Mouse (Mus musculus) c-Kit-positive CD71-positive TER-119-negative erythroid progenitor cells, embryonic 14.5 days (primary cell): ENCODE measurements at regions not wholly inside any gene's neighbourhood (a gene's known extent, or its start where the extent isn't known, plus 50 kb on each side); places are given as distances from the start of the nearest gene placed in this dataset.

Source experiments
- DNase-seq: peaks from one replicate; pipeline ENCODE4 v3.0.0-alpha.2; 2013; ENCODE audit warnings: low read depth

GRCm38 (mm10) chr9:41590164-41590563 is 428.7 kb upstream of the Ubash3b start:
- DNase-seq, result no peak

DNA sequence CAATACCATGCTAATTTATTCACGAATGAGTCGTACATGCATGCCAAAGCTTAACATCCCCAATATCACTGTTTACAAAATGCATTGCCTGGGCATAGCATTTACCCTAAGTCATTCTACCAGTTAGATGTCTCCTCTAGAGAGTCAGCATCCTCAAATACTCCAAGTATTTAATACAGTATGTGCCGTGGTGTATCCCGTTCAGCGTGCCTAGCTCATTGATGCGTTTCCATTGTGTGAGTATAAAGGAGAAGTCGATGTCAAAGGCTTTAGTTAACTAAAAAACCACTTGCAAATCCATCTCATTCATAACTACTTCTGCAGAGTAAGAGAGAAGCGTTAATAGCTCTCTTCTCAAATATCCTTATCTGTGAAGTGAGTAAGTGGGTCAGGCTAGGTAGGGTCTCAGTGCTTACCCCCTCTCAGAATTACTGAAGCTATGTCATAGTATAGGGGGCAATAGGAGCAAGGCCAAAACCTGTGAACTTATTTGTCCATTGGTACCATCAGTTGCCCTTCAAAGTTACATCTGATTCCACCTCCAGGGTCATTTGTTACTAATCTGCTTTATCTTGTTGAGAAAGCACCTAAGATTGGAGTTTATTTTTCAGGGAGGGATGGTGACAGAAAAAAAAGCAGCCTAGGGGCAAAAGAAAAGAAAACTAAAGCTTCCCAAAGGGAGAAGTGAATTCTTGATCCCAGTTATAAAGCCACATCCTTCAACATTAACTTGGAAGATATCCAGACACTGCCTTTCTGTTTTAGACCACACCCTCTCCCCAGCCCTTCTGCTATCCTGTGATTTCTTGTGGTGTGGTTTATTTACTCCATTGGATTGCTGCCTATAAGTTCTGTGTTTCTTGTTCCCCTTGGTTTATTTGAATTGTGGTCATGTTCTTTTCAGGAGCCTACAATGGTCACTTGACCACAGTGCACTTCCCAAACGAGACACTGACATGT is 427.2 kb upstream of the Ubash3b start:
- DNase-seq, result no peak

GRCm38 (mm10) chr9:41587762-41588161 is 426.3 kb upstream of the Ubash3b start:
- DNase-seq, result no peak

- no peak for DNase-seq
Measured at GRCm38 (mm10) chr9:41586966-41587570, 425.6 kb upstream of the Ubash3b start.

GRCm38 (mm10) chr9:41586291-41586690 is 424.8 kb upstream of the Ubash3b start:
- DNase-seq, result no peak

DNA sequence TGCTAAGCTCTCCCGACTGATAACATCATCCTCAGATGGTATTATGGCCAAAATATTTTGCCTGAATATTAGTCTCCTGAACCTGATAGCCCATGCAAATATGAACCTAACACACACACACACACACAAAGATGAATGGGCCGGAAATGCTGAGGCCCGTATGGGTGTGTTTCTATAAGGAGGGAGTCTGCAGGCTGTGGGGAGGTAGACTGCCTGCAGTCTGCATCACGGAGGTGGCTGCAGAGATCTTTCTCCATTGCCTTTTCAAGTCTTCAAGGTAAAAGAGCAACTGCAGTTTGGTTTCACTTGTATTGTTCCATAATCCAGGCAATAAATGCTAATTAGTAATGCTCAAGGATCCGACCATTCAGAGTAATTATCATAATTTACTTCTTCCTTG is 424.3 kb upstream of the Ubash3b start:
- no peak for DNase-seq

DNA sequence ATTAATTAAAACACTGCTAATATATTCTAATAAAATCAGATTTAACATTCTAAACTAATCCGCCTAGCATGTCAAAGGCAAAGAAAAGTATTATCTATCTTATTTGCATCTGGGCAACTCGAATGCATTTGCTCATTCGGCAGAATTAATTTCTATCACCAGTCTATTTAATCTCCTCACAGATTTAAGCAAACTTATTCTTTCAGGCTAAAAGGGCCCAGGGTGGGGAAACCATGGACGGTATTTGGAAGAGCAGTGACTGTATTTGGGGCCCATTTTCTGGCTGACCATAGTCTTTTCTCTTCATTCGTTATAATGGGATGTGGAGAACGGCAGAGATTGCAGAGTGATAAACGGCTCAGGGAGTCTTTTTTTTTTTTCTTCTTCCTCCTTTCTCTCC is 423.5 kb upstream of the Ubash3b start:
- DNase-seq, result no peak

- no peak for DNase-seq
Measured at GRCm38 (mm10) chr9:41583711-41584329, 422.3 kb upstream of the Ubash3b start.

GRCm38 (mm10) chr9:41583276-41583675 is 421.8 kb upstream of the Ubash3b start:
- DNase-seq, result no peak

DNA sequence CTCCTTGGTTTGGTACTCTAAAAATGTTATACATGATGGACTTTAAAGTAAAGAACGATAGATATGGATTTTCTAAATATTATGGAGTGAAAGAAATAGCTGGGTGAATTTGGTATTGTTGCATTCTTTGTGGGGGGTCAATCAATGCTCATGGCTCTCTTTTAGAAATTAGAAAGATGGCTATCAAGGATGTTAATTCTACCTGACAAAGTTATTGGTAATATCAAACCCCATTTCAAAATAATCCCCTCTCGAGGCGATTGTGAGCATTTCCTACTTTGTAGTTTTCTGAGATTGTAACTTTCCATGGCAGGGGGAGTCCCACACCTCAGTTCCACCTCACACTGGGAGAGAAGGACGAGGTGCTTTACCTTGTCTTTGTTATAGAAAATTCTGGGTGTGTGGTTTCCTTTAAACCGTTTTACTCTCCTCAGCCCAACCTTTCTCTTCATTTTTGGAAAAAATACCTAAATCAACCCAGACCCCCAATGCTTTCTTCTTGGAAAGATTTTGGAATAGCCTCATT is 421.3 kb upstream of the Ubash3b start:
- no peak for DNase-seq

- no peak for DNase-seq
Measured at GRCm38 (mm10) chr9:41582171-41582570, 420.7 kb upstream of the Ubash3b start.

DNA sequence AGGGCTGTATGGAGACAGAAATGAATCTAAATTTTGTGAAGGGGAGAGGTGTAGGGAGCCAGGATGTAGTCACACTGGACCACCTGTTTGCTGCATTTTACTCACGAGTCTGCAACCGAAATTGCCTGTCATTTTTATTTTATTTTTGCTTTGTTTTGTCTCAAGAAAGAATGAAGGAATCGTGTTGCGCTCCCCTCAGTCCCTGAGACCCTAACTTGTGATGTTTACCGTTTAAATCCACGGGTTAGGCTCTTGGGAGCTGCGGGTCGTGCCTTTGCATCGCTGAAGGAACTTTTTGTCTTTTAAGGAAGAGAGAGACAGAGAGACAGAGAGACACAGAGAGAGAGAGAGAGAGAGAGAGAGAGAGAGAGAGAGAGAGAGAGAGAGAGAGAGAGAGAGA is 420.2 kb upstream of the Ubash3b start:
- no peak for DNase-seq

- no peak for DNase-seq
Measured at GRCm38 (mm10) chr9:41581152-41581551, 419.7 kb upstream of the Ubash3b start.

DNA sequence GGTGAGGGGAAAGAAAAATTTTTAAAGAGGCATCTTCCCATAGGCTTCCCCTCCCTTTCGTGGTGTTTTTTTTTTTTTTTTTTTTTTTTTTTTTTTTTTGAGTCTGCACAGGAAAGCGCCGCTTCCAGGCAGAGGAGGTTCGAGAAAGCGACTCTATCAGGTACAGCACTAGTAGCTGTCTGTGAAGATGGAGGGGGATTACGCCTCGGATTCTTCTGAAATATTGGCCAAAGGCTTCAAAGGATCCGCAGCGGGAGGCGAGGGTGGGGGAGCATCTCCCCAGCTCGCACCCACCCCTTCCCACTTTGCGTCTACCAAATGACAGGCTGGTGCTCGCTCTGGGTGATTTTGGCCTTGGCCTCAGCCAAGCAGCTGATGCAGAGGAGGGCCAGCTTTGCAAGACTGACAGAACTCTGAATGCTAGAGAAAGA is 419.1 kb upstream of the Ubash3b start:
- DNase-seq, result no peak

DNA sequence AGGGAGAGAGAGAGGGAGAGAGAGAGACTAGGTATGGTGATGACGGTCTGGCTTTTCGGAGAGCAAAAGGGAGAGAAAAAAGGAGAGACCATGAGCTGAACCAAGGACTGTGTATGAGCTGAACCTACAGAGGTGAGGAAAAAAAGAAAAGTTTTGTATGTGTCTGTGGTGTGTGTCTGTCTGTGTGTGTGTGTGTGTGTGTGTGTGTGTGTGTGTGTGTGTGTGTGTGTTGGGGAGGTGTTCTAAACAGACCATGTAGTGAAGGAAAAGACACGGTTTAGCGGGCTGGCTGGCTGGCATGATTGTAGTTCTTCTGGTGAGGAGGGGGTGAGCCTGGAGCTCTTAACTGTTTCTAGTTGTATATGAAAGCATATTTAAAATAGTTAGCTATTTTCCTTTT is 418.6 kb upstream of the Ubash3b start:
- DNase-seq, result no peak

- no peak for DNase-seq
Measured at GRCm38 (mm10) chr9:41579107-41580014, 417.9 kb upstream of the Ubash3b start.

DNA sequence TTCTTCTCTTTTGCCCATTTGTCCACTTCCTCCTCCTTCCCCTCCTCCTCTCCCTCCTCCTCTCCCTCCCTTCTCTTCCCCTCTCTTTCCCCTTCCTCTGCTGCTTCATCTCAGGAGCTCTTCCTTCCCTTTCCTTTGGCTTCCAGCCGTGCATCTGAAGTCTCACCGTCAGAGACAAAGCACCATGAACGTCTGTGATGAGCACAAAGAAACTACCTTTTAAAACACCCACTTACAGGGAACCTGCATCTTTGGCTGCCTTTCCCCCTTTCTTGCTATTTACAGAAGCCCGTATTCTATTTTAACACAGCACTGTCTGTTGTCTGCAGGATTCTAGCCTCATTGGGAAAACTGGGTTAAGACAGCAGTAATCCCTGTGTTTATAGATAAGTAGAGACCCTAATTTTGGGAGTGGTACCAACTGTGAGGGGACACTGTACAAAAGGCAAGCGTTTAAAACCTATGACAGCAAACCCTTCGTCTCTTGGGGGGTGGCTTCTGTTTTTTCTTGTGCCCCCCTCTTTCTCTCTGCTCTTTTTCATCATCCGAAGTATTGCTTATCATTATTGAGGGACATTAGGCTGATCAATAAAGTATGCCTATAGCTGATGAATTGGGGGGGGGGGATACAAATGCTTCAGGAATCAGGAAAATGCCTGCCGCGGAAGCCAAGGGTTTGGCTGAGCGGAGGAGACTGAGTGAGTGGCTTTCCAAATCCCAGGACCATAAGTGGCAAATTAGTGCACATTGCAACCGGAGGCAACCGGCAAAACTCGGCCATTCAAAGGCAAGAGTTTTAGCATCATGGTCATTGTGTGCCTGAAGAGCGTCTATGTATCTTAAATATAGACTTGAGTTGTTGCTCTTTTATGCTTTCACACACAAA is 417.0 kb upstream of the Ubash3b start:
- no peak for DNase-seq

GRCm38 (mm10) chr9:41577760-41578159 is 416.3 kb upstream of the Ubash3b start:
- DNase-seq, result no peak

GRCm38 (mm10) chr9:41575826-41576225 is 414.3 kb upstream of the Ubash3b start:
- DNase-seq, result no peak

DNA sequence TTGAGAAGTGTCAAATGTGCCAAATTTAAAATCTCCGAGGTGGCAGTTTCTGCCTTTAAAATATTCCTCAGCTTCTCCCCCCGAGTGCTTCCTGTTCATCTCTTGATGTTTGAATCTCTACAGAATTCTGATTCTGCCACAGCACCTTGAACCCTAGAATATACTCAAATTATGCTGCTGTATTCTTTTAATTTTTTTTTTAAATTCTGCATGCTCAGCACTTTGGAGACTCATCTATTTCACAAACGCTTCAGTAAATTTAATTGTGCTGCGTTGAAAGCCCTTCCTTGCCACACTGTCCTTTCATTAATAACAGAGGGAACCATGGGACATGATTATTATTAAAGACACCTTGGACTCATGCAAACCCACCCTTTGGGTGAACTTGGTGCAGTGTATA is 408.8 kb upstream of the Ubash3b start:
- no peak for DNase-seq

DNA sequence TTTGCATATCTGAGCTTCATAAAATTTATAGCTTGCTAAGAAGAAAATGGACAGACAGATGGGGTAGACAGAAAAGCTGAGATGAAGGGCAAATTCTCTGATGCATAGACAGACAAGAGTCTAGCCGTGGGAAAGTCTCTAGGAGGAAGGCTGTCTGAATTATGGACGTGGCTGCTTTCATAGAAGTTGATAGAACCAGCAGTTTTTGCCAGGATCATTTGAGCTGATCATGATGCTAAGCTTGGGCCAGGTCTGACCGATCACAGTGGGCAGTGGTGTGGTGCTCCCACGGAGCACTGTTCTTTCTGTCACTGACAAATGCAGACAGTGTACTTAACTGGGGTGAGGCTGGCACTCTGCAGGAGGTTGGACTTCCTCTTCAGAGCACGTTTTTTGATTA is 405.0 kb upstream of the Ubash3b start:
- DNase-seq, result no peak
